Mouse (Mus musculus): ENCODE measurements around the gene Katna1. TPM values are rescaled to one million over a fixed set of nuclear protein-coding genes. Genes with fewer than 3 reads are reported as not detected.

Gene Katna1
- total and polyA plus RNA-seq, 3 experiments = 43.3 to 222 (median 46.0) TPM

DNA sequence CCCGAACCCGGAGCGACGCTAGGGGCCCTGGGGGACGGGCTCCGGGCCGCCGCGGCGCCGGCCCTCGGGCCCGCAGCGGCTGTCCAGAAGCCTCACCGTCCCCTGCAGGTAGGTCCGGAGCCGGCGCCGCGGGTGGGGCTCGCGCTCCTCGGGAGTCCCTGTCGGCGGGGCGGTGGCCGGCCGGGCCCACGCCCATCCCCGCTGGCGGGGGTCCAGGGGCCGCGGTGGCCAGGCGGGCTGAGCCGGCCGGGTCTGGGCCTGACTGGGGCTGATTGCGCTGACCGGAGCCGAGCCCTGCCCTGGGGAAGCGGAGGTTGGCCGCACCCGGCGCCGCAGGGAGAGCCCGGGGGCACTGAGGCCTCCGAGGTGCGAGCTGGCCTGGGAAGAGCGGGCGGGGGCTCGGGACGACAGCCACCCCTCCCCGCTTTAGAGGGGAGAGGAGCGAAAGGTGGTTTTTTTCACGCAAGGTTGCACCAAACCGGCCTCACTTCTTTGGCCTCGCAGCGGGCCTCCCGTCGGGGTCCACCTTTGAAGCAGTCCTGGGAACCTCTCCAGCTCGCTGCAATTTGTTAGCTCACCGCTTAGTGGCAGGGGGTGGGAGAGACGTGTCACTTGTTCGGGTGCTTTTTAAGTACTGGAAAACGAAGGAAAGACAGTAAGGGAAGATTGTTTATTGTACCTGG, 44.3 kb upstream of the Katna1 start (continued):
- TF ChIP-seq ETS1 (IDR thresholded peaks at IDR 0.05; ENCODE audit: low read depth, low read length) (no peak), CHD2 (IDR thresholded peaks at IDR 0.05; ENCODE audit: low read length) (no peak), GATA1 (IDR thresholded peaks at IDR 0.05; ENCODE audit: low read depth, low read length) (no peak), POLR2A (IDR thresholded peaks at IDR 0.05; ENCODE audit: control insufficient read depth in 1 of 2, insufficient read depth in 1 of 2, low read depth in 1 of 2, low read length in 2 of 2, poor library complexity in 1 of 2) (no peak)

DNA sequence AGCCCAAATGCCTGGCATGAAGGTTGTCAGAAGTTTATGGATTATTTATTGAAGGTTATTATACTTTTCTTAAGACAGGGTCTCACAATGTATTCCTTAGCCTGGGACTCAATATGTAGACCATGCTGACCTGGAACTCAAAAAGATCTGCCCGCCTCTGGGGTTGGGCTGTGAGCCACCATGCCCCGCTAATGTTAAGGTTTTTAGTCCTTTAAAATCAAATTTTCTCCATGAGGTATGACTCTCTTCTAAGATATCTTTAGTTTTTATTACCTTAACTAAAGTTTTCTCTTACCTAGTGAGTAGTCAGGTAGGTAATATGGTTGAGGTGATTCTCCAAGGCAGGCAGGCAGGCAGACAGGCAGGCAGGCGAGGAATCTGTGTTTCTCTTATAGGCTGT, 43.6 kb upstream of the Katna1 start:
- H3K9ac ChIP-seq (ENCODE audit: control insufficient read depth, low read depth, low read length, poor library complexity, severe bottlenecking) = peak overlapping the region; percentile 98
- H3K79me2 ChIP-seq (ENCODE audit: control insufficient read depth, insufficient read depth, low read length, poor library complexity) = peaks cover 81% of the 10 kb centered on the region
- H3K27ac ChIP-seq (ENCODE audit: control insufficient read depth, low read depth, low read length) = no peak overlapping the region
- no peaks in the 10 kb centered on the region for H3K27me3 ChIP-seq (ENCODE audit: control insufficient read depth in 1 of 2, insufficient read depth in 2 of 2, low read length in 2 of 2)
- TF ChIP-seq MAX (IDR thresholded peaks at IDR 0.05; ENCODE audit: low read length) (no peak), HCFC1 (IDR thresholded peaks at IDR 0.05; ENCODE audit: low read depth, low read length) (no peak), CHD1 (IDR thresholded peaks at IDR 0.05; ENCODE audit: low read depth, low read length) (0 out of 2 replicates have a peak, but pooled peaks have one; percentile 54), ZMIZ1 (IDR thresholded peaks at IDR 0.05; ENCODE audit: low read depth, low read length) (no peak)
- H3K9me3 ChIP-seq (replicated peaks; ENCODE audit: insufficient read depth, low read length) = no peaks in the 10 kb centered on the region
- H3K4me3 ChIP-seq (ENCODE audit: control insufficient read depth in 1 of 2, insufficient read depth in 1 of 2, low read depth in 2 of 2, low read length in 2 of 2) = peak overlapping the region; percentile 98 to 100
- peaks cover 10 to 54% of the 10 kb centered on the region in 2 experiments for H3K36me3 ChIP-seq (ENCODE audit: control insufficient read depth in 1 of 2, insufficient read depth in 2 of 2, low read length in 2 of 2)
- H3K4me1 ChIP-seq (ENCODE audit: control insufficient read depth in 1 of 2, insufficient read depth in 2 of 2, low read length in 2 of 2) = peaks cover 8 to 22% of the 10 kb centered on the region in 2 experiments
- peak; percentile 23 for DNase-seq (ENCODE audit: low read depth, low spot score)

DNA sequence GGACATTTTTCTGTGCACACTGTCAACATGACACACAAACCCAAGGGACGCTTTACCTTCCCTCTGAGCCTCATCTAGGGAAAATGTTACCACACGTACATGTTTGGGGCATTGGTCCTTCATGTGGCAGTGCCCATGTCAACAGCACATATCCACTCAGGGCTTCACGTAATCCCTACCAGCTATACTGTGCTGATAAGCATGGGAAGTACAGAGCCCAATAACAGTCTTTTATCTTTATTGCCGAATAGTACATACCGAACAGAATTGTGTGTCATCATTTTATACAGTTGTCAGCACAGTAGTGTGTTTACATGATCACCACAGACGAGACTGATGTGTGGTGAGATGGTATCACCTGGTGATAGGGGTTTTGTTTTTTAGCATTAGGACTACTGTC, 38.9 kb upstream of the Katna1 start:
- Histone ChIP-seq H3K9me3 (replicated peaks; ENCODE audit: insufficient read depth, low read length) (no peaks in the 10 kb centered on the region), H3K36me3 (ENCODE audit: control insufficient read depth in 1 of 2, insufficient read depth in 2 of 2, low read length in 2 of 2) (peaks cover 8 to 40% of the 10 kb centered on the region in 2 experiments), H3K27me3 (ENCODE audit: control insufficient read depth in 1 of 2, insufficient read depth in 2 of 2, low read length in 2 of 2) (no peaks in the 10 kb centered on the region), H3K4me3 (ENCODE audit: control insufficient read depth in 1 of 2, insufficient read depth in 1 of 2, low read depth in 2 of 2, low read length in 2 of 2) (no peak overlapping the region), H3K79me2 (ENCODE audit: control insufficient read depth, insufficient read depth, low read length, poor library complexity) (peaks cover 61% of the 10 kb centered on the region), H3K9ac (ENCODE audit: control insufficient read depth, low read depth, low read length, poor library complexity, severe bottlenecking) (no peak overlapping the region), H3K4me1 (ENCODE audit: control insufficient read depth in 1 of 2, insufficient read depth in 2 of 2, low read length in 2 of 2) (peaks cover 13 to 14% of the 10 kb centered on the region in 2 experiments), H3K27ac (ENCODE audit: control insufficient read depth, low read depth, low read length) (no peak overlapping the region)
- DNase-seq (ENCODE audit: low read depth, low spot score) = no peak
- TF ChIP-seq MAZ (IDR thresholded peaks at IDR 0.05; ENCODE audit: low read depth, low read length) = no peak
- TF ChIP-seq RAD21 (IDR thresholded peaks at IDR 0.05; ENCODE audit: low read depth, low read length) = no peak
- no peak for TF ChIP-seq MYC (IDR thresholded peaks at IDR 0.05; ENCODE audit: low read depth, low read length)
- TF ChIP-seq UBTF (IDR thresholded peaks at IDR 0.05; ENCODE audit: borderline replicate concordance, insufficient read depth, low read depth, low read length) = no peak
- TF ChIP-seq ELF1 (IDR thresholded peaks at IDR 0.05; ENCODE audit: low read depth, low read length) = no peak
- TF ChIP-seq ETS1 (IDR thresholded peaks at IDR 0.05; ENCODE audit: low read depth, low read length) = no peak
- no peak for TF ChIP-seq BHLHE40 (IDR thresholded peaks at IDR 0.05; ENCODE audit: borderline replicate concordance, low read depth, low read length)
- TF ChIP-seq GABPA (IDR thresholded peaks at IDR 0.05; ENCODE audit: low read depth, low read length) = no peak
- no peak for TF ChIP-seq SMC3 (IDR thresholded peaks at IDR 0.05; ENCODE audit: low read depth, low read length)

Data from MEL (cell line).